Mouse (Mus musculus) heart, postnatal 0 days (tissue): ENCODE results near the gene Hk1. TPM values are rescaled to one million over a fixed set of nuclear protein-coding genes. Genes with fewer than 3 reads are reported as not detected.

Source experiments
- ATAC-seq: fragments of 200-750 bp; cut with Nextera tagmentation; 2 replicates; pipeline ENCODE4 v1.8.0; 2017; ENCODE audit warnings: low read depth, moderate number of reproducible peaks, moderate library complexity; ENCODE audit not compliant: insufficient read depth
- DNase-seq: peaks from one replicate; pipeline ENCODE4 v3.0.0-alpha.2; 2016; ENCODE audit warnings: low spot score
- H3K27ac ChIP-seq: fragments of 300-500 bp; sonication (generic); 2 replicates; pipeline ENCODE4 v1.5.1; 2014; ENCODE audit warnings: low read depth, mild to moderate bottlenecking
- H3K27me3 ChIP-seq: fragments of 300-500 bp; sonication (generic); 2 replicates; pipeline ENCODE4 v1.6.1; 2014; ENCODE audit warnings: low read length, mixed read lengths; ENCODE audit not compliant: control insufficient read depth, insufficient read depth
- H3K36me3 ChIP-seq: fragments of 300-500 bp; sonication (generic); replicated peaks from 2 replicates; pipeline ENCODE4 v1.6.1; 2014; ENCODE audit warnings: low read length, mixed read lengths; ENCODE audit not compliant: control insufficient read depth, insufficient read depth
- H3K4me1 ChIP-seq: fragments of 300-500 bp; sonication (generic); 2 replicates; pipeline ENCODE4 v1.6.1; 2014; ENCODE audit warnings: antibody characterized with exemption; ENCODE audit not compliant: control insufficient read depth, insufficient read depth
- H3K4me2 ChIP-seq: fragments of 300-500 bp; sonication (generic); 2 replicates; pipeline ENCODE4 v1.6.1; 2014; ENCODE audit warnings: low read depth, mild to moderate bottlenecking, low read length, moderate library complexity
- H3K4me3 ChIP-seq: fragments of 300-500 bp; sonication (generic); 2 replicates; pipeline ENCODE4 v1.5.1; 2014; ENCODE audit warnings: low read depth, low read length
- H3K9ac ChIP-seq: fragments of 300-500 bp; sonication (generic); replicated peaks from 2 replicates; pipeline ENCODE4 v1.6.1; 2014; ENCODE audit warnings: low read depth, low read length, mixed read lengths
- H3K9me3 ChIP-seq: fragments of 300-500 bp; sonication (generic); replicated peaks from 2 replicates; pipeline ENCODE4 v1.6.1; 2016; ENCODE audit warnings: low read length; ENCODE audit not compliant: control insufficient read depth
- CTCF ChIP-seq: IDR thresholded peaks from 2 replicates; pipeline ENCODE4 v1.5.1; 2016; ENCODE audit warnings: antibody characterized with exemption, control low read depth, low read depth
- EP300 ChIP-seq: IDR thresholded peaks from 2 replicates; pipeline ENCODE4 v1.6.1; 2016; ENCODE audit warnings: antibody characterized with exemption, low read depth
- WGBS: fragments of 180-500 bp; shearing (Covaris S2); extraction: QIAGEN DNeasy Blood & Tissue Kit; methylation state at CpG from one replicate; pipeline ENCODE4 v1.1.7; 2014; 5-methylcytosine and 5-hydroxymethylcytosine counted together
- polyA plus RNA-seq: library from polyadenylated mRNA; unstranded; fragments of >200 nt; fragmentation: Nextera tagmentation; extraction: Ambion mirVana; gene quantifications from 2 replicates; pipeline ENCODE4 v1.2.1, GENCODE M21; 2015
- total RNA-seq: library from RNA; depleted of rRNA; stranded (reverse); fragments of >200 nt; gene quantifications from 2 replicates; pipeline ENCODE4 v1.2.3, GENCODE M21; 2014; ENCODE audit warnings: low replicate concordance

Hk1 gene
- total and polyA plus RNA-seq, 2 experiments from 2014 or later: 100.0 to 148 TPM

DNA sequence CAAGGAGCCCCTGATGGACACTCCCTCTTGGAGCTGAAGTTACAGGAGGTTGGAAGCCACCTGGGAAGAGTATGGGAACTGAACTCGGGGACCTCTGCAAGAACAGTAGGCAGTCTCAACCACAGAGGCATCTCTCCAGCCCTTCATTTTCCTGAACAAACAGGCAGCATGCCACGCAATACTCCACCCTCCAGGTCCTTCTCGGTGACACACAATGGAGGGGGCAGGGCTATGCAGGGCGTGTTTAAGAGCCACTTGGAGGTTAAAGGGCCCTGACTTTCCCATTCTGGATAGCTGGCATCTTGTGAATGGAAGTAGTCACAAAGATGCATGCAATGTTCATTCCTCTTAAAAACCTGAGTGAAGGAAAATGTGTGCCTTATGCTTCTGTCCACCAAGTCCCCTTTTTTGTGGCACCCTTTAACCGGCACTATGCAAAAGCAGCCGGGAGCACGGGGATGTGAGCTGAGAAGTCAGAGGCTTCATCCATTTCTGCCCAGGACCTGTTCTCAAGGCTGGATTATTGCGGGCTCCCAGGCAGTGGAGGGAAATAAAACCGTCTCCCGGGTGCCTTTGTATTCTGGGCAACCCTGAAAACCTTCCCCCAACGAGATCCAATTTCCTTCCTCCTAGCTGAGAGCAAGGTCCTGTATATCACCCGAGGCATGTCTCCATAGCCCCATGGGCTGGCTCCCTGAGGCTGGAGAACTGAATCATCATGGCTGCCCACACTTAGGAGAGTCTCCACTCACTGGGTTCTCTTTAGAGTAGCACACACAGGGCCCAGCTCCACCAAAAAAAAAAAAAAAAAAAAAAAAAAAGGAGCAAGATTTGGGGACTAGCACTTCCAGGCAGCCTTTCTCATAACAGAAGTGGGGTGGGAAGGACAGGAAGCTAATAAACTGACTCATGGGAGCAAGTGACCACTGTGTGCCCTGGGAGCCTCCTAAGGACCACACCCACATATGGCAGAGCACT, 42.8 kb downstream of the Hk1 start:
- peaks cover 51% of the 10 kb centered on the region for H3K4me1 ChIP-seq
- H3K9ac ChIP-seq: no peak overlapping the region
- no peak for TF ChIP-seq CTCF
- no peak for TF ChIP-seq EP300
- DNase-seq: no peak
- H3K27ac ChIP-seq: peak overlapping the region; percentile 88
- ATAC-seq: no peak
- 23% methylated on average over 12 of the region's 12 CpGs for WGBS
- H3K36me3 ChIP-seq: no peaks in the 10 kb centered on the region
- no peaks in the 10 kb centered on the region for H3K27me3 ChIP-seq
- no peaks in the 10 kb centered on the region for H3K9me3 ChIP-seq
- H3K4me2 ChIP-seq: peak overlapping the region; percentile 35
- H3K4me3 ChIP-seq: peak overlapping the region; percentile 0; the same call in 1 of the 2 replicates

DNA sequence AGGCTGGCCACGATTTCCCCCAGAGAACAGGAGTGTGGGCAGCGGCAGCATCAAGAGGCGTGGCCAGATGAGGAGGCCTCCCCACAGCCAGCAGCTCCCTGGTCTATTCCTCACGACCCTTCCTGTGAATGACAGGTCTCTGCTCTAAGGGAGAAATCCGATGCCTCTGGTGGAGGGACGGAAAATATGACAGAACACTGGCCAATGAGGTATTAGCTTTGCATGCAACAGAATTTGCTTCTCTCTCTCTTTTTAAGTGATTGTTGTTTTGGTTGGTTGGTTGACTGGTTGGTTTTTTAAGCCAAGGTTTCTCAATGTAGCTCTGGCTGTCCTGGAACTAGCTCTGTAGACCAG, 44.3 kb downstream of the Hk1 start:
- H3K4me3 ChIP-seq: no peak overlapping the region
- WGBS: 9% methylated on average over 6 of the region's 6 CpGs

DNA sequence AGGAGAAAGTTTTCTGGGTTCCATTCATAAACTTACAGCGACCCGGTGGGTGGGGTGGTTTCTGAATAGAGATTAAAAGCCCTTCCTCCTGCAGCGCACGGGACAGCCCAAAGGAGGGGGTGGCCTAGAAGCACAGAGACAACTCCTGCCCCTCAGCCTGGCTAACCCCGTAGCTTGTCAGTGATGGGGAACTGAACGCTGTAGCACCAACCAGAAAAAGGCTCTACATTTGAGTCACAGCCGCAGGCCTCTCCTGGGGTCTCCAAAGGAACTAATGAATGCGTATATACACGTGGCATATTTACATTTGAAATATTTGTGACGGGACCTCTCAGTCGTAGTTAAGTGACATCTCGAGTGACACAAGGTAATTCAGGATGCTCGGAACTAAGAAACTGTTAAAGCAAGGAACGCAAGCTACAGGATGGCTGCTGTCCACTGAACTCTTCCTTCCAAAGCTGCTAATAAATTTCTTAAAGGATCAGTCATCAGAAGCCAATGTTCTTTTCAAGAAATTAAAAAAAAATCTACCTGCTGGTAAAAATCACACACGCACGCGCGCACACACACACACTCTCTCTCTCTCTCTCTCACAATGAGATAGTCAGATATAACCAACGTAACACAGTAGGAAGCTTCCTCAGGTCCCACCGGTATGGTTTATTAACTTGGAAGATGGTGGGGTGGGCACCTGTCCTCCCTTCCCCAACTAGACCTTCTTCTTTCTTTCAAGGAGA, 44.9 kb downstream of the Hk1 start:
- peaks cover 63% of the 10 kb centered on the region for H3K4me1 ChIP-seq
- no peaks in the 10 kb centered on the region for H3K9me3 ChIP-seq
- peak overlapping the region; percentile 29; the same call in 1 of the 2 replicates for H3K9ac ChIP-seq
- DNase-seq (no peak), ATAC-seq (no peak)
- TF ChIP-seq CTCF: no peak
- TF ChIP-seq EP300: no peak
- no peak overlapping the region for H3K4me3 ChIP-seq
- no peaks in the 10 kb centered on the region for H3K36me3 ChIP-seq
- H3K4me2 ChIP-seq: no peak overlapping the region
- H3K27me3 ChIP-seq: no peaks in the 10 kb centered on the region
- WGBS: 50% methylated on average over 20 of the region's 20 CpGs
- H3K27ac ChIP-seq: peak overlapping the region; percentile 88

More for the DNA sequence above, 44.3 kb downstream of the Hk1 start:
- Histone ChIP-seq H3K27ac (peak overlapping the region; percentile 88), H3K9me3 (no peaks in the 10 kb centered on the region), H3K4me1 (peaks cover 57% of the 10 kb centered on the region), H3K4me2 (no peak overlapping the region), H3K27me3 (no peaks in the 10 kb centered on the region), H3K36me3 (no peaks in the 10 kb centered on the region), H3K9ac (peak overlapping the region; percentile 29; the same call in 1 of the 2 replicates)
- TF ChIP-seq EP300 (no peak), CTCF (no peak)
- DNase-seq (peak; percentile 67), ATAC-seq (no peak)

- H3K4me1 ChIP-seq: peaks cover 55% of the 10 kb centered on the region
- H3K27me3 ChIP-seq: no peaks in the 10 kb centered on the region
- TF ChIP-seq CTCF (no peak), EP300 (no peak)
- 32% methylated on average over 14 of the region's 14 CpGs for WGBS
- peak overlapping the region; percentile 23; the same call in 1 of the 2 replicates for H3K9ac ChIP-seq
- H3K36me3 ChIP-seq: no peaks in the 10 kb centered on the region
- H3K4me3 ChIP-seq: peak overlapping the region; percentile 23; the same call in 1 of the 2 replicates
- H3K4me2 ChIP-seq: peak overlapping the region; percentile 57
- DNase-seq (no peak), ATAC-seq (no peak)
- H3K27ac ChIP-seq: peak overlapping the region; percentile 96
- H3K9me3 ChIP-seq: no peaks in the 10 kb centered on the region
Observed at GRCm38 (mm10) chr10:62333269-62333668, 46.4 kb downstream of the Hk1 start.

DNA sequence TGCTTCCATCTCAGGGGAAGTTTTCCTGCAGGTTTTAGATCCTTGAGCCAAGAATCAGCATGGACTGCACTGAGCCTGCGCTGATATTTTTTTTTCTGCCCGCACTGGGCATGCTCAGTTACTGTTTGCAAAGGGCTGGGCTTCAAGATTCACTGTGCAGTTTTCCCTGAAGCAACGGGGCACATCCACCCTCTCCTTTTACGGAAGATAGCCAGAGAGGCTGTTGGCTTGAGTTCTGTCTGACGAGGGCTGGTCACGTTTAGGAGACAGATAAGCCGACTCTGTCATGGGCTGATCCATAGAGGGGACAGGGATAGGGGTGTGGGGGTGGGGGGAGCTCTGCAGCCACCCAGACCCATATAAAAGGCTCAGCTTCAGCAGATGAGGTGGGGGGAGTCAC, 47.2 kb downstream of the Hk1 start:
- peak overlapping the region; percentile 23; the same call in 1 of the 2 replicates for H3K9ac ChIP-seq
- ATAC-seq (peak; percentile 86), DNase-seq (peak; percentile 97)
- peak overlapping the region; percentile 23 for H3K4me3 ChIP-seq
- peaks cover 56% of the 10 kb centered on the region for H3K4me1 ChIP-seq
- peak overlapping the region; percentile 96 for H3K27ac ChIP-seq
- 17% methylated on average over 7 of the region's 7 CpGs for WGBS
- no peaks in the 10 kb centered on the region for H3K9me3 ChIP-seq
- no peak for TF ChIP-seq CTCF
- TF ChIP-seq EP300: peak; percentile 75
- peak overlapping the region; percentile 57 for H3K4me2 ChIP-seq
- no peaks in the 10 kb centered on the region for H3K36me3 ChIP-seq
- no peaks in the 10 kb centered on the region for H3K27me3 ChIP-seq
